Mouse (Mus musculus) left cerebral cortex, adult 18-20 months (tissue): ENCODE data around the gene Tmem86a. TPM values are rescaled to one million over a fixed set of nuclear protein-coding genes. Genes with fewer than 3 reads are reported as not detected.
"Not testable (repeated sequence)": the region's sequence is repeated elsewhere in the genome, so short reads cannot be mapped to it uniquely, and the experiment has no call there.

Source experiments
- DNase-seq, 2 experiments: peaks; one replicate each; pipeline ENCODE4 v3.0.0; 2021 to 2022; ENCODE audit warnings: low spot score in 2 of 2, mixed read lengths in 1 of 2
- total RNA-seq, 2 experiments: library from RNA; stranded (reverse); gene quantifications; 2 replicates each; pipeline ENCODE4 v1.2.3; 2021

The Tmem86a gene
- total RNA-seq, 2 experiments from 2014 or later = 13.2 to 13.5 TPM

GRCm38 (mm10) chr7:47026899-47027298, 23.5 kb upstream of the Tmem86a start:
- not testable (repeated sequence) for DNase-seq

GRCm38 (mm10) chr7:47027520-47027919, 22.9 kb upstream of the Tmem86a start:
- no peak for DNase-seq

- no peak for DNase-seq
These were observed 19.7 kb upstream of the Tmem86a start for GRCm38 (mm10) chr7:47030517-47031193.

- no peak for DNase-seq
These were observed 19.0 kb upstream of the Tmem86a start for GRCm38 (mm10) chr7:47031371-47031770.

GRCm38 (mm10) chr7:47034785-47035384, 15.5 kb upstream of the Tmem86a start:
- no peak for DNase-seq

- no peak for DNase-seq
These were observed 15.0 kb upstream of the Tmem86a start for GRCm38 (mm10) chr7:47035426-47035825.

GRCm38 (mm10) chr7:47041706-47042105, 8.7 kb upstream of the Tmem86a start:
- no peak for DNase-seq

GRCm38 (mm10) chr7:47042121-47042520, 8.3 kb upstream of the Tmem86a start:
- DNase-seq = no peak

- DNase-seq = no peak
These were observed 7.4 kb upstream of the Tmem86a start for GRCm38 (mm10) chr7:47042823-47043490.

- DNase-seq = peak; percentile 62 to 64
These were observed 365 bp downstream of the Tmem86a start for GRCm38 (mm10) chr7:47050766-47051165.

GRCm38 (mm10) chr7:47051404-47052151, 1.2 kb downstream of the Tmem86a start:
- no peak for DNase-seq

GRCm38 (mm10) chr7:47052276-47052675, 1.9 kb downstream of the Tmem86a start:
- DNase-seq = no peak

- no peak for DNase-seq
These were observed 2.9 kb downstream of the Tmem86a start for GRCm38 (mm10) chr7:47053287-47053686.

GRCm38 (mm10) chr7:47054666-47055065, 4.3 kb downstream of the Tmem86a start:
- DNase-seq = no peak

- no peak for DNase-seq
These were observed 5.3 kb downstream of the Tmem86a start for GRCm38 (mm10) chr7:47055744-47056143.

GRCm38 (mm10) chr7:47056273-47056672, 5.9 kb downstream of the Tmem86a start:
- no peak for DNase-seq

- no peak for DNase-seq
These were observed 8.9 kb downstream of the Tmem86a start for GRCm38 (mm10) chr7:47059339-47059738.

- DNase-seq = no peak
These were observed 11.2 kb downstream of the Tmem86a start for GRCm38 (mm10) chr7:47061560-47061959.

GRCm38 (mm10) chr7:47066942-47067341, 16.5 kb downstream of the Tmem86a start:
- no peak for DNase-seq

GRCm38 (mm10) chr7:47067879-47068278, 17.5 kb downstream of the Tmem86a start:
- no peak for DNase-seq

- DNase-seq = no peak
These were observed 22.1 kb downstream of the Tmem86a start for GRCm38 (mm10) chr7:47072551-47072950.
